Mouse (Mus musculus) embryo, embryonic 9.5 days (tissue): Measurements from ENCODE around the gene Serpinf1.
"Not testable (repeated sequence)": the region's sequence is repeated elsewhere in the genome, so short reads cannot be mapped to it uniquely, and the experiment has no call there.

ENCODE experiments used
- DNase-seq: peaks from one replicate; pipeline ENCODE4 v3.0.0-alpha.2; 2017; ENCODE audit errors: extremely low spot score

Gene Serpinf1

DNA sequence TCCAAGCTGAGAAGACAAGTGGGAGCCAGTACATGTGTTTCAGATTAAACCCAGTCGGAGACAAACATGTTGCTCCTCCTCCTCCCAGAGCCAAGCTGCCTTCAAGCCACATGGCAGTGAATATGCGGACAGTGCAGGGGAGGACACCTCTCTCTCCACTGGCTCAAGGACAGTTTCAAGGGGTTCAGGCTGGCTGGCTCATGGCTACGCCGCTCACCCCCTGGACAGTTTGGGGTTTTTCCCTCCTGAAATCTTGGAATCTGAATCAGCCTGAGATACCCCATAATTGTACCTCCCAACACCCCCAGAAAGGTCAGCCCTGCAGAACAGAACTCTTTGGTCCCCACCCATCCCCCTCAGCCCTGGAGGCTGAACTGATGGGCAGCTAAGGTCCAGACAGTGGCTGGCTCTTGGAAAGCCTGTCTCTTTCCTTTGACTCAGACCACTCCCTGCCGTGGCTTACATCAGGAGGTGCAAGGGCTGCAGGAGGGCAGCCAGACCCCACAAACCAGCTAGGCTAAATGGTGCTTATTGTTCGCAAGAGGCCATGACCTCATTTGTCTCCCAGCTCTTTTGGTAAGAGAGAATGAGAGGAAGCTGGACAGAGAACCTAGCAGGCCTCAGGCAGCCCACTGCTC lies 1.0 kb downstream of the Serpinf1 start:
- peak; percentile 54 for DNase-seq

GRCm38 (mm10) chr11:75420810-75421374 lies 1.6 kb downstream of the Serpinf1 start:
- no peak for DNase-seq

DNA sequence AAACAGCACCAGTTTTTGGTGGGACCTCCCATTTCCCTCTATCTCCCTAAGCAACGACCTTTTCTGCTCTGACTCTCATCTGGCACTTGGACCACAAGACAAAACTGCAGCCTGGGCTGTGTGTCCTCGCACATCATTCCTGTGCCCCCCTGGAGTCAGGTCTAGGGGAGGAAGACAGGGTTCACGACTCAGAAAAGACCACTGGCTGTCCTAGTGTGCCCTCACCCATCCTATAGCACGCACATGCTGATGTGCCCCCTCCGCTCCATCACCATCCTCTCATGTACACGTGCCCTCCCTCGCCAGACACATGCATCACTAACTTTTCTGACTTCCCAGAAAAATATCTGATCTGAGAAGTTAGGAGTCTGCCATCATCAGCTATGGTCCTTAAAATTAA lies 2.5 kb downstream of the Serpinf1 start:
- no peak for DNase-seq

GRCm38 (mm10) chr11:75415994-75416393 lies 6.5 kb downstream of the Serpinf1 start:
- DNase-seq = no peak

DNA sequence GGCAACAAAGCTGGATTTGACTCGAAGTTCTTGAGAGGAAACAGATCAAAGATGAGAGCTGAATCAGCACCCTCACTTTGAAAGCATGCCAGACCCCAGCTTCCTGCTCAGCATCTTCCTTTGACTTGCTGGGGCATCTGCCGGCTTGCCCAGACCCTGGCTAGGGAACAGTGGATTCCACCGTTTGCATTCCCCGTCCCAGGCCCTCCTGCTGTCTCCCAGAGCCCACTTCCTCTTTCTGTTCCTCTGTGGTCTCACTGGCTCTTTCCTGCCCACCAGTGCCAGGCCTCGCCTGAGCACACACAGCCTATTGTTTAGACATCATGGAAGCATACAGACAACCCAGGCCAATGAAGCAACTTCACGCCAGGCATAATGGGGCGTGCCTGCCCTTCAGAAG lies 7.4 kb downstream of the Serpinf1 start:
- no peak for DNase-seq

DNA sequence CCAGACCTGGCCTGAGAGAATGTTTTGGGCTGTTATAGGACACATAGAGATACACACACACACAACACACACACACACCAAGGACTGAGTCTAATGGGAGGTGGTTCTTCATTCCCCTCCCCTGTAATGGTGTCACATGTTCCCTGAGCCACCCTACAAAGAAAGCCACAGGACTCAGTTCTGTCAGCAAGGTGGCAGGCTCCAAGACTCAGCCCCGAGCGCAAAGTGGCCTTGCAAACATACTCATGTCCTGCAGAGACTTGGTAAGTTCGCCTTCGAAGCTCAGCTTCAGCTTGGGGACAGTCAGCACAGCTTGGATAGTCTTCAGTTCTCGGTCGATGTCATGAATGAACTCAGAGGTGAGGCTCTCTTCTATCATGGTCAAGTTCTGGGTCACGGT lies 11.9 kb downstream of the Serpinf1 start:
- DNase-seq = no peak

GRCm38 (mm10) chr11:75409679-75410575 lies 12.6 kb downstream of the Serpinf1 start:
- DNase-seq = no peak

DNA sequence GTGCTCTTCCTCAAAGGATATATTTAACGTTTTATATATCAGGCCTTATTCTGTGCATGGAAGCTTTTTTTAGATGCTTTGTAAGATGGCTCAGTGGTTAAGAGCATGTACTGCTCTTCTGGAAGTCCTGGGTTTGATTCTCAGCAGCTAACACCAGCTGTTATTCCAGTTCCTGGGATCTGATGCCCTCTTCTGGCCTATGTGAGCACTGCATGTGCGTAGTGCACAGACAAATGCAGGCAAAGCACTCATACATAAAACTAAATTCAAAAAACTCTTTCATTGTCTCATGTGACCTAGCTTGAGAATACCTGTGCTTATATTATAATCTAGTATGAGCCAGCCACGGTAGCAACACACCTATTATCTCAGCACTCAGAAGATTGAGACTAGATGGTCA lies 15.6 kb downstream of the Serpinf1 start:
- DNase-seq = peak; percentile 45

GRCm38 (mm10) chr11:75406104-75406503 lies 16.4 kb downstream of the Serpinf1 start:
- DNase-seq = no peak

DNA sequence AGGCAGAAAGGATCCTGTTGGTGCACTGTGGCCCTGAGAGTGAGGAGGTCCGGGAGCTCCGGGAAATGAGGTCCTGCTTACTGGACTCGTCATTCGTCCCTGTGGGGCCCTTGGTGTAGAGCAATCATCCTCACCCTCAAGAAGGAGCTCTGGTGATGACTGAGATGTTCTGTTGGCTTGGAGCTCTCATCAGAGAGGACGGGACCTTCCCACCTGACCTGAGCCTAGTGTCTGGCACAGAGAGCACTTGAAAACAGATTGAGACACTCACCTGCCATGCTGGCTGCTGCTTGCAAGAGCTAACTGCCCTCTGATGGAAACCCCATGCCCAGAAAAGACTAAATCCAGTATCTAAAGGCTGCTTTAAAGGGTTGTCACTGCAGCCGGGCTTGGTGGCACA lies 17.7 kb downstream of the Serpinf1 start:
- no peak for DNase-seq

- DNase-seq = no peak
Measured at GRCm38 (mm10) chr11:75403301-75404052, 19.0 kb downstream of the Serpinf1 start.

DNA sequence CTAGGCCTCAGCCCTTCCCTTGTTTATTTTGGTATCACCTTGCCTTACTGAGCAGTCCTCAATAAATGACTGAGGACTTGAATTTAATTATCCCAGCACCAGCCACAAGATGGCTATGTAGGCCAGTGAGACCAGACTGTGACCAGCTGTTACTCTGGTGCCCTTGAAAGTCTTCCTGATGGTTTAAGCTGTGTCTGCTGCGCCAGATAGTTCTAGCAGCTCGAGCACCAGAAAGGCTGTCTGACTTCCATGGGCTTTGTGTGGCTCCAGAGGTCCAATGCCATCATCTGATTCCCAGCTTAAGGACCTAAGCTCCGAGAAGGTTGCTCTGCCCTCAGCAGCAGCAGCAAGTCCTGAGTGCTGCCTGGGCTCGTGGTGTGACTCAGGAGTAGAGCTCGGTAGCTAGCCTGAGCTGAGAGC lies 20.2 kb downstream of the Serpinf1 start:
- DNase-seq = peak; percentile 33

- no peak for DNase-seq
Measured at GRCm38 (mm10) chr11:75400099-75400498, 22.4 kb downstream of the Serpinf1 start.

DNA sequence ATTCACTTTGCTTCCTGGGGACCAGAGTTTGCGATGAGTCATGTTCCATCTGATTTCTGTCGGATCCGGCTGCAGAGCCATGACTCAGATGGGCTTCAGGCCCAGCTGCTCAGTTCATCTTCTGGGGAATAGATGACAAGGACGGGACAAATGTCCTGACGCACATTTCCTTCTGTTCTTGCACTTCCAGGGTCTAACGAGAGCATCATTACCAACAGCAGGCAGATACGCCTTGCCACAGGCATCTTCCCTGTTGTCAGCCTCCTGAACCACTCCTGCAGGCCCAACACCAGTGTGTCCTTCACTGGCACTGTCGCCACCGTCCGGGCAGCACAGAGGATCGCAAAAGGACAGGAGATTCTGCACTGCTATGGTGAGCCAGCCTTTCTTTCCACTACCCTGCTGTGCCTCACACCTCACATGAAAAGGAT lies 23.1 kb downstream of the Serpinf1 start:
- no peak for DNase-seq

DNA sequence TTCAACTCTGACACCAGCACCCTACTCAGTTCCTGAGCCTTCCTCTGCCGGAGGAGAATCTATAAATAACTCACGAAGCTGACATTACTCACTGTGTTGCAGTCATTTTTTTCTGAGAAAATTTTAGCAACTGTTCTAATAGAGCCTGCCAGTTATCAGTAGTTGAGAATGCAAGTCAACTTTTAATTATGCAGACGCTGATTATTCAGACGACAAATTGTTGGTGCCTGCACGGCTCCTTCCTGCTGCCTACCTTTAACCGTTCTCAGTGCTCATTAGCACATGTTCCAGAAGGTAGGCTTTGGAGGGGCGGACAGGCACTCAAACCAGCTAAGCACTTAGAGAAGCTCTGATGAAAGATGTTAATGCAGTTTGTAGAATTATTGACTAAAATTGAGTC lies 25.0 kb downstream of the Serpinf1 start:
- DNase-seq = no peak

GRCm38 (mm10) chr11:75395611-75396010 lies 26.9 kb downstream of the Serpinf1 start:
- DNase-seq = no peak

GRCm38 (mm10) chr11:75383529-75383928 lies 39.0 kb downstream of the Serpinf1 start:
- not testable (repeated sequence) for DNase-seq

- not testable (repeated sequence) for DNase-seq
Measured at GRCm38 (mm10) chr11:75378786-75379185, 43.7 kb downstream of the Serpinf1 start.

DNA sequence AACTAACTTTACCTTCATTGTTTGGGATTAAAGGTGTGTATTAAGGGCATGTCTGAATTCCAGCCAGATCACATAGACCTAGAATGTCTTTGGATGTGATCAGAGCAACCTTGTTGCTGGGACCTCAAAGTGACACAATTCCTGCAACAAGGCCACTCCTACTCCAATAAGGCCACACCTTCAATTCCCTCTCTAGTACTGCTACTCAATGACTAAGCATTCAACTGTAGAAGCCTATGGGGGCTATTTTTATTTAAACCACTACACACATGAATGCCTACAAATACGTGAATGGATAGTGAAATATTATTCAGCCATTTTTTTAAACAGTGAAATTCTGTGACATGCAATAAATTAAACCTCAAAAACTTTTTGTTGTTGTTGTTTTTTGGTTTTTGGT lies 45.4 kb downstream of the Serpinf1 start:
- DNase-seq = no peak
